Mouse (Mus musculus): ENCODE results near the gene Ate1. TPM values are rescaled to one million over a fixed set of nuclear protein-coding genes. Genes with fewer than 3 reads are reported as not detected.
A peak's percentile ranks its signal among the peaks of the same experiment; 100 is the strongest.

Ate1 gene
- total and polyA plus RNA-seq, 3 experiments: 8.9 to 34.9 (median 34.1) TPM

GRCm38 (mm10) chr7:130560933-130561332, 40.8 kb upstream of the Ate1 start:
- 80% methylated on average over 1 of the region's 1 CpGs for WGBS
- no peak for DNase-seq
- H3K27ac ChIP-seq: no peak overlapping the region
- H3K27me3 ChIP-seq (ENCODE audit: control insufficient read depth, insufficient read depth, low read length): no peaks in the 10 kb centered on the region
- no peaks in the 10 kb centered on the region for H3K79me2 ChIP-seq (replicated peaks; ENCODE audit: control insufficient read depth, insufficient read depth, low read length)
- no peaks in the 10 kb centered on the region; the same call in 1 of the 2 replicates for H3K4me1 ChIP-seq (ENCODE audit: control insufficient read depth, insufficient read depth, low read length)
- no peak overlapping the region for H3K9ac ChIP-seq (ENCODE audit: low read depth, low read length)
- H3K4me3 ChIP-seq: no peak overlapping the region
- intact Hi-C loops (cut with DNase I): no loop called here
- H3K36me3 ChIP-seq (ENCODE audit: control insufficient read depth, insufficient read depth, low read length): peaks cover 6% of the 10 kb centered on the region; the same call in 1 of the 2 replicates
- TF ChIP-seq EP300 (IDR thresholded peaks at IDR 0.05; ENCODE audit: insufficient read depth, low read depth, low read length): no peak
- TF ChIP-seq POLR2A (IDR thresholded peaks at IDR 0.05; ENCODE audit: insufficient read depth, low read depth, low read length): no peak
- TF ChIP-seq CTCF (IDR thresholded peaks at IDR 0.05): no peak

GRCm38 (mm10) chr7:130558592-130558991, 38.4 kb upstream of the Ate1 start:
- intact Hi-C loops (cut with DNase I): no loop called here
- H3K27ac ChIP-seq: no peak overlapping the region
- TF ChIP-seq EP300 (IDR thresholded peaks at IDR 0.05; ENCODE audit: insufficient read depth, low read depth, low read length) (0 out of 2 replicates have a peak, but pooled peaks have one; percentile 8), CTCF (IDR thresholded peaks at IDR 0.05) (no peak)
- DNase-seq: no peak
- no peak overlapping the region for H3K4me3 ChIP-seq
- 62% methylated on average over 4 of the region's 4 CpGs for WGBS
- H3K27me3 ChIP-seq (ENCODE audit: control insufficient read depth, insufficient read depth, low read length): no peaks in the 10 kb centered on the region
- H3K36me3 ChIP-seq (ENCODE audit: control insufficient read depth, insufficient read depth, low read length): peaks cover 4% of the 10 kb centered on the region; the same call in 1 of the 2 replicates
- H3K79me2 ChIP-seq (replicated peaks; ENCODE audit: control insufficient read depth, insufficient read depth, low read length): no peaks in the 10 kb centered on the region
- H3K4me1 ChIP-seq (ENCODE audit: control insufficient read depth, insufficient read depth, low read length): peaks cover 1% of the 10 kb centered on the region; the same call in 1 of the 2 replicates
- no peak overlapping the region for H3K9ac ChIP-seq (ENCODE audit: low read depth, low read length)

- no peaks in the 10 kb centered on the region for H3K79me2 ChIP-seq (replicated peaks; ENCODE audit: control insufficient read depth, insufficient read depth, low read length)
- DNase-seq: no peak
- whole genome bisulfite sequencing: 37% methylated on average over 5 of the region's 5 CpGs
- intact Hi-C loops (cut with DNase I): loop anchor here (2.0 kb wide), 1 partner anchor 13 kb away; no protein-coding TSS in a partner anchor
- H3K27me3 ChIP-seq (ENCODE audit: control insufficient read depth, insufficient read depth, low read length): no peaks in the 10 kb centered on the region
- H3K9ac ChIP-seq (ENCODE audit: low read depth, low read length): no peak overlapping the region
- TF ChIP-seq EP300 (IDR thresholded peaks at IDR 0.05; ENCODE audit: insufficient read depth, low read depth, low read length) (no peak), POLR2A (IDR thresholded peaks at IDR 0.05; ENCODE audit: insufficient read depth, low read depth, low read length) (no peak), CTCF (IDR thresholded peaks at IDR 0.05) (no peak)
- H3K4me1 ChIP-seq (ENCODE audit: control insufficient read depth, insufficient read depth, low read length): peaks cover 1% of the 10 kb centered on the region; the same call in 1 of the 2 replicates
- peak overlapping the region; percentile 29; the same call in 1 of the 2 replicates for H3K4me3 ChIP-seq
- H3K36me3 ChIP-seq (ENCODE audit: control insufficient read depth, insufficient read depth, low read length): no peaks in the 10 kb centered on the region; the same call in 1 of the 2 replicates
- H3K27ac ChIP-seq: peak overlapping the region; percentile 83
Measured at GRCm38 (mm10) chr7:130555597-130555996, 35.4 kb upstream of the Ate1 start.

GRCm38 (mm10) chr7:130553321-130553720, 33.2 kb upstream of the Ate1 start:
- no peak for DNase-seq
- Histone ChIP-seq H3K79me2 (replicated peaks; ENCODE audit: control insufficient read depth, insufficient read depth, low read length) (no peaks in the 10 kb centered on the region), H3K27me3 (ENCODE audit: control insufficient read depth, insufficient read depth, low read length) (no peaks in the 10 kb centered on the region), H3K36me3 (ENCODE audit: control insufficient read depth, insufficient read depth, low read length) (no peaks in the 10 kb centered on the region; the same call in 1 of the 2 replicates), H3K4me3 (peak overlapping the region; percentile 42), H3K27ac (peak overlapping the region; percentile 83), H3K4me1 (ENCODE audit: control insufficient read depth, insufficient read depth, low read length) (peaks cover 1% of the 10 kb centered on the region; the same call in 1 of the 2 replicates), H3K9ac (ENCODE audit: low read depth, low read length) (peak overlapping the region; percentile 55)
- intact Hi-C loops (cut with DNase I): no loop called here
- 58% methylated on average over 4 of the region's 4 CpGs for WGBS
- TF ChIP-seq EP300 (IDR thresholded peaks at IDR 0.05; ENCODE audit: insufficient read depth, low read depth, low read length): no peak
- TF ChIP-seq CTCF (IDR thresholded peaks at IDR 0.05): no peak
- TF ChIP-seq POLR2A (IDR thresholded peaks at IDR 0.05; ENCODE audit: insufficient read depth, low read depth, low read length): no peak

- Histone ChIP-seq H3K36me3 (ENCODE audit: control insufficient read depth, insufficient read depth, low read length) (no peaks in the 10 kb centered on the region; the same call in 1 of the 2 replicates), H3K27me3 (ENCODE audit: control insufficient read depth, insufficient read depth, low read length) (no peaks in the 10 kb centered on the region), H3K9ac (ENCODE audit: low read depth, low read length) (peak overlapping the region; percentile 55), H3K27ac (peak overlapping the region; percentile 83), H3K79me2 (replicated peaks; ENCODE audit: control insufficient read depth, insufficient read depth, low read length) (no peaks in the 10 kb centered on the region), H3K4me3 (peak overlapping the region; percentile 42), H3K4me1 (ENCODE audit: control insufficient read depth, insufficient read depth, low read length) (peaks cover 1% of the 10 kb centered on the region; the same call in 1 of the 2 replicates)
- 39% methylated on average over 5 of the region's 5 CpGs for WGBS
- DNase-seq: peak; percentile 61 to 80
- TF ChIP-seq EP300 (IDR thresholded peaks at IDR 0.05; ENCODE audit: insufficient read depth, low read depth, low read length) (peak; percentile 89), CTCF (IDR thresholded peaks at IDR 0.05) (no peak), POLR2A (IDR thresholded peaks at IDR 0.05; ENCODE audit: insufficient read depth, low read depth, low read length) (peak; percentile 79)
- intact Hi-C loops (cut with DNase I): no loop called here
Measured at GRCm38 (mm10) chr7:130552780-130553179, 32.6 kb upstream of the Ate1 start.

- TF ChIP-seq CTCF (IDR thresholded peaks at IDR 0.05) (no peak), POLR2A (IDR thresholded peaks at IDR 0.05; ENCODE audit: insufficient read depth, low read depth, low read length) (no peak), EP300 (IDR thresholded peaks at IDR 0.05; ENCODE audit: insufficient read depth, low read depth, low read length) (no peak)
- Histone ChIP-seq H3K79me2 (replicated peaks; ENCODE audit: control insufficient read depth, insufficient read depth, low read length) (no peaks in the 10 kb centered on the region; the same call in 1 of the 2 replicates), H3K9ac (ENCODE audit: low read depth, low read length) (no peak overlapping the region), H3K4me3 (no peak overlapping the region), H3K27me3 (ENCODE audit: control insufficient read depth, insufficient read depth, low read length) (no peaks in the 10 kb centered on the region), H3K36me3 (ENCODE audit: control insufficient read depth, insufficient read depth, low read length) (peaks cover 7% of the 10 kb centered on the region), H3K4me1 (ENCODE audit: control insufficient read depth, insufficient read depth, low read length) (peaks cover 1% of the 10 kb centered on the region; the same call in 1 of the 2 replicates), H3K27ac (peak overlapping the region; percentile 89)
- intact Hi-C loops (cut with DNase I): loop anchor here (1.0 to 10.0 kb wide), 4 partner anchors 28 to 317 kb away; partner anchors contain the start of gene Plekha1
- WGBS: 77% methylated on average over 12 of the region's 12 CpGs
- no peak for DNase-seq
Measured at GRCm38 (mm10) chr7:130547635-130548175, 27.5 kb upstream of the Ate1 start.

All from heart, adult 2 months (tissue).